Mouse (Mus musculus): Measurements from ENCODE around the gene Oxa1l.
"Not testable (repeated sequence)": the region's sequence is repeated elsewhere in the genome, so short reads cannot be mapped to it uniquely, and the experiment has no call there.

Gene Oxa1l

DNA sequence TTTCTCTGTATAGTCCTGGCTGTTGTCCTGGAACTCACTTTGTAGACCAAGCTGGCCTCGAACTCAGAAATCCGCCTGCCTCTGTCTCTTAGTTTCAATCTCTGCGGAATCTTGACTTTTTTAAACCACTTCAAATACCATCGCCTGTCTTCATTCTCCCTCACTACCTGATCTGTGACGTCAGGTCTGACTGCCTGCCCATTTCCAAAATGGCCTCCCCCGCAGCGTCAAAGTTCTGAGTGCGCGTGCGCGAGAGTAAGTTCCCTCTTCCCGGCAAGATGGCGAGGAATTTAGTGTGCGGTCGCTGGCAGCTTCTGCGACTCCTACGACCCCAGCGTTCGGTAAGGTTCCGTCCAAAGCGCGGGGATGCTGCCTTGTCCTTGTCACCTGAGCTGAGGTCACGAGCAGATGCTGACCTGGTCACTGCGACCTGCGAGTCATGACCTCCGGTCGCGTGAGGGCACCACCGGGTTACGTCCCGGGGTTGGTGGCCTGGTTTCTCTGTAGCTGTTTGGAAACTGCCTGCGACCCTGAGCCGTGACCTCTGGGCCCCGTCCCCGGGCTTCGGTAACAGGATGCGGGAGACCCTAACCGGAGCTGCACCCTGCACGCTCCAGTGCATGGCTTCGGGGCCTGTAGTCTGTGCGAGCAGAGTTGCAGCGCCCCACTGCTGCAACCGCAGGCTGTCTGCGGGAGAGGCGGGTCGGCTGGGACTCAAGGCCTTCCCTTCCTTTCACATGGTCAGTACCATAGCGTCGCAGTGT lies at the start of gene Oxa1l:
TSS of gene Oxa1l (plus strand) at position 258 of the 764 bp plus-strand sequence.
- peak; percentile 97 for DNase-seq (ENCODE audit: low read depth, low spot score)

DNA sequence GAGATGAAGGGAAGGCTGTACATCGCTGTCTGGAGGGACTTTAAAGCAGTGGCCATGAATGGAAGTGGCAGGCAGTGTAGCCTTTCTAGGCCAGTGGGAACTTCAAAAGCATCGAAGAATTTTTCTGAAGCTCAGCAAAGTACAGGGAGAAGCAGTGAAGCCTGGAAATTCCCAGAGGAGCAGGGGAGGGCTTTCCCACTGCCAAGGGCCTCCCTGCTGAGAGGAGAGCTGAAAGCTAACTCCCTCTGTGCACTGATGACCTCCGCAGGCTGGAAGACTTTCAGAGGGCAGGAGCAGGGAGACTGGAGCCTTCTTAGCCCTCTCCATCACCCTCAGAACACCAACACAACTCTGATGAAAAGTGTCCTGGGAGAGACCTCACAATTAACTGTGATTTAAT lies 48.9 kb upstream of the Oxa1l start:
- no peak for DNase-seq (ENCODE audit: low read depth, low spot score)

DNA sequence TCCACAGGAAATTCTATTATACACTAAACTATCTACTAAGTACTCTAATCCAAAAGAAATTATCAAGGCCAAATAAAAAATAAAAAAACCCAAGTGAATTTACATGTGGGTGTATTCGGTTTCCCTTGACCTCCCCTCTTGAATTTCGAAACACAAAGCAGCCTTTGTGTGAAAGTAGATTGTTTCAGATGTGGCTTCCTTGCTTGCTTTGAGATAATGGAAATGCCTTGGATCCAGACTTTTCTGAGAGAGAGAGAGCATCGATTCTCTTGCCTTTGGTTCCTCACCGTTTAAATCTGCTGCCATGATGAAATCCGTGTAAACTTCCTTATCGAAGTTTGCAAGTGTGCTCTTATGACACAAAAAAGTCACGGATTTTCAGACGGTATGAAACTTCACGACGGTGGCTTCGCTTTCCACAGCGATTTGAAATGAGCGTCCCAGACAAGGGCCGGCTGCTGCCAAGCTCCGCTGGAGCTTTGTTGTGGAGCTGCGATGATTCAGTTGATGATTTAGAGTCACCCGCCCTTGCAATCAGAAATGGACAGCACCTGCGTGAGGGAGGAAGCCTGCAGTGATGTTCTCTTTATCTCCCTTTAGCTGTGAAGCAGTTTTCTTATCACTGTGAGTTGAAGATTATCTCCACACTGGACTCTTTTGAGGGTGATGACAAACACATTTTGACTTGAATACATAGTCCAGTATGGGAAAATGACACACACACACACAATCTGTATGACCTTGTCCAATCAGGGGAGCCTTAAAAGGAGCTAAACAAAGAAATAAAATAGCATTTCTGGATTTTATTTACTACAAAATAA lies 38.9 kb upstream of the Oxa1l start:
- DNase-seq (ENCODE audit: low read depth, low spot score) = peak; percentile 60

DNA sequence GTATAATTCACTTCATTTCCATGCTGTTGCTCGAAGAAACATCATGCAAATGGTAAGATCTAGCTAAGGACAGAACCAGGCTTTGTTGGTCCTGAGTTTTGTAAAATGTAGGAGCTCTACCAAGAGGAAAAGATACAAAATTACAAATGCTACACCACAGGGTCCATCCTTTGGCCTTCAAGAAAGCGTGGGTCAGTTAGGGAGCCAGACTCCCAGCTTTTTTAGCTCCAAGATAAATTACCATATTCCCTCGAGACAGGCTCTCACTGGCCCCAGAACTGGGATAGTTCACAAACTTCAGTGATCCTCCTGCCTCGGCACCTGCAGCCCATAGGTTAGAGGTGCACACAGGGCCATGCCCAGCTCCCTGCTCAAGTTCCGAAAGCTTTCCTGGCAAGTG lies 36.1 kb upstream of the Oxa1l start:
- no peak for DNase-seq (ENCODE audit: low read depth, low spot score)

DNA sequence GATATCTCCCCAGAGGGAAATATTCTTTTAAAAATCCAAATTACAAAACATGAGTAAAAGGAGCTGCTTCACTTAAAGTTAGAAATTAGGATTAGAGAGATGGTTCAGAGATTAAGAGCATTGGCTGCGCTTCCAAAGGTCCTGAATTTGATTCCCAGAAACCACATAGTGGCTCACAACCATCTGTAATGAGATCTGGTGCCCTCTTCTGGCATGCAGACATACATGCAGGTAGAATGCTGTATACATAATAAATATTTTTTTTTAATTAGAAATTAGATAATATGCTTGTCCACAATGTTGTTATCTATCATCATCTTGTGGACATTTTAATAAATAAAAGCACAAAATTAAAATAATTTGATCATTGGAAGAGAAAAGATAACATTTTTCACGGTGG lies 32.1 kb upstream of the Oxa1l start:
- no peak for DNase-seq (ENCODE audit: low read depth, low spot score)

DNA sequence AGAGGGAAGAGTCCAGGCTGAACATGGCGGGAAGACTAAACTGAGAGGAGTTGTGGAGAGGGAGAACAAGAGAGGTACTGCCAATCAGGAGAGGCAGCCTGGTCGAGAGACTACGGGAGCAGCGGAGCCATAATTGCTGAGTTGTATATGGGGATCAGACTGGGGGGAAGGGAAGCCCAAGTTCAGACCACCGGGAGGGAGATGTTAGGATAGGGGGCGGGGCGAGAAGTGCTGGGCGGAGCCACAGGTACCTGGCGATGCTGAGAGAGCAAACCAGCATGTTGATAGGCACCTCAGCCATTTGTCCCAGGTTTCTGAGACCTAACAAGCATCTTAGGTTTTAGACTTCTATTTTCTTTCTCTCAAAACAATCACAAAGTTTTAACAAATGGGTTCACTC lies 31.4 kb upstream of the Oxa1l start:
- peak; percentile 74 for DNase-seq (ENCODE audit: low read depth, low spot score)

DNA sequence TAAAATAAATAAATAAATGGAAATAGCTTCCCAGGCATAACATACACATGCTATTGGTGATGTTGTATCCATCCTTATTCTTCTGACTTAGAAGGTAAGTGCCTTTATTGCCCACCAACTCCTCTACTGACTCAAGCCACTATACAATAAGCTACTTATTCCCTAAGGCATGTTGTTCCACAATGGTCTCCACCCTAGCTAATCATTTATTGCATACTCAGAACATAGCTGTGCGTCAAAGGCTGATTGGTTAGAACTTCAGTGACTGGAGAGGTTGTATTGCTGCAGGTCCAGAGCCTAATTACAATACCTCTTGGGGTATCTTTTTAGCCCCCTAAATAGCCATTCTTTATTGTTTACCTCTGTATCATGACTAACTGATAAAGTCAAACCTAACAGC lies 29.5 kb upstream of the Oxa1l start:
- no peak for DNase-seq (ENCODE audit: low read depth, low spot score)

DNA sequence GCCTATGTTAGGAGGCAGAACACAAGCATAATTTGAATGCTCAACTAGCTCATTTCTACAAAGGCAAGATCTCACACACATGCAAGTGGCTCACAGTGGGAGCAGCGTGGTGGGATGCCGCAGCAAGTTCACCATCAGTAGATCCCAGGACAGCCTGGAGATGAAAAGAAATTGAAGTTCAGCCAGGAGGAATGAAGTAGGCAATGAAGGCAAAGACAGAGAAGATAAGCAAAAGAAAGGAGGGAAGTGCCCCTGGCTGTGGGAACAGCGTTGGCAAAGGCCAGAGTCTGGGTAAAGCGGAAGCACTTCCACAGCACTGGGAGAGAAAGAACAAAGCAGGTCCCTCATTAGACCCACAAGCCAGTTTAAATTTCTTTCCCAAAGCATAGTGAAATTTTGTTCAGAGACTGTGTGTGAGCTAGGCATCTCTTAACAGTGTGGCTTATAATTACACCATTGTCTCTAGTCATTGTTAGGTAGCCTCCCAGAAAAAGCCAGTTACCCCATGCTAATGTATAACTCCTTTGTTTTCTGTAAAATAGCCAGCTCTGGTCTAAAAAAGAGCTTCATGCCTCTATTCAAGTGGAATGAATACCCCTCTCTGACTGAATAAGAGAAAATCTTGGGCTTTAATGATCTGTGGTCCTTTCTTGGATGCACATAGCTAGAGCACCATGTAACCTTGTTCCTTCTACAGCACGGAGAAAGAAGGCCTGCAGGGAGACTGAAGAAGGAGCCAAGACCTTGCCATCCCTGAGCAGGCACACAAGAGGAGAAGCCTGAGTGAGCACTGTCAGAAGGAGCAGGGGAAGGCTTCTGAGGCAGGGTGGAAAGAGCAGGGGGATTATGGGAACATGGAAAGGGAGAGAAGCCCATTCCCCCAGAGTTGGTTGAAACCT lies 28.2 kb upstream of the Oxa1l start:
- DNase-seq (ENCODE audit: low read depth, low spot score) = no peak

DNA sequence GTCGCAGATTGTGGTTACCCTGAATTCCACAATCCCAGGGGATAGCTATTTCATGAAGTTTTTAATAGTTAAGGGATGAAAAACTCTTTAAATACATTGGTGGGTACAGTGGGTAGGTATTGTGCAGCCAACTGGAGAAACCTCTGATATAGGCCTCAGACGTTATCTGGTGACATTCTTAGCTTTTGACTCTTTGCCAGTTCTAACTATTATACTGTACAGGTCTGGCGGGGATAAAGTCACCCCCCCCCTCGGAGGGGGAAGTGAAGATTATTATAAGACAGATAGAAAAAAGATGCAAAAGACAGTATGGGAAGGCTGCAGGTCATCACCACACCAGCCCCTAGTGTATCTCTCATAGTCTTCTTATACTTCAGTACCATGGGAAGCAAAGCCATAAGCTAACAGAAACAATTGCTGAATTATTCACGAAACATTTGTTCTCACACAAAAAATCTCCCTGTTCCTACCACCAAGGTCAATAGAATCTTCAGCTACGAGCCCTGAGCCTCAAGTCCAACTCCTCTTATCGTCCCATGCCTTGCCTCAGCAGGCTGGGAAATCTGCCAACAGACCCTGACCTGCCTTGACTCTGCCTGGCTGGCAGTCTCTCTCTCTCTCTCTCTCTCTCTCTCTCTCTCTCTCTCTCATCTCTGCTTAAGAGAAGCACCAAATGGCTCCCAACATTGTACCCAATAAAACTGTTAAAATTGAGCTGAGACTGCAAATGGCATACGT lies 27.0 kb upstream of the Oxa1l start:
- no peak for DNase-seq (ENCODE audit: low read depth, low spot score)

DNA sequence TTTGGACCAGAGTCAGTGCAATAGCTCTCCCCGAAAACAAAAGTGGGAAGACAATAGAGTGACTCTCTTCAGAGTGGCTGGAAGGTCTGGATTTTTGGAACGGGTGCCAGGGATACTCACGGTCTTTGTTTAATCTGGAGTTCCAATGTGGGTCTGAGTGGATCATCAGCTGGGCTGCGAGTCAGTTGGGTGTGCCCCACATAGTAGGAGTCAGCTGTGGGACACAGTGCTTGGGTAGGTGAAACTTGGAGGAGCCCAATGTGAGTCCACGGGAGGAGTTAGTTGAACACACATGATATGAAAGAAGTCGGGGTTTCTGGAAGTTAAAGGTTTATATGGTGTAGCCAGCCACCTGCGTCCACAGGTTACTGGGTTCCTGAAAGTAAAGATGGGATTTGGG lies 19.8 kb upstream of the Oxa1l start:
- no peak for DNase-seq (ENCODE audit: low read depth, low spot score)

DNA sequence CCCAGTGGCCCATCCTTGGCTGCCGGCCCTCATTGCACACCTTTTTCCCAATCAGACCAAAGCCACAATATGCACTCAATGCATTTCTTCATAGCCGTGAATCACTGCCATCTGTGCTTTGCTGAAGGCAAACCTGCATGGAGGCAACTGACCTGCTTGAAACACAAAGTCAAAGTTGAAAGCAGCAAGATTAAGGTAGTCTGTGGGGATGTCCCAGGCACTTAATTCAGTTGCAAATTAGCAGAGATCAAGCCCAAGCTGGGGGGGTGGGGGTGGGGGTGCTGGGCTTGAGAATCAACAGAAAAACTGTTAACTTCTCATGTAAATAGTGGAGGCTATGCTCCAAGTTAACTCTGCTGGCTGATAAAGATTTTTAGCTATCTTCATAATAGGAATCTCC lies 18.8 kb upstream of the Oxa1l start:
- DNase-seq (ENCODE audit: low read depth, low spot score) = peak; percentile 64

DNA sequence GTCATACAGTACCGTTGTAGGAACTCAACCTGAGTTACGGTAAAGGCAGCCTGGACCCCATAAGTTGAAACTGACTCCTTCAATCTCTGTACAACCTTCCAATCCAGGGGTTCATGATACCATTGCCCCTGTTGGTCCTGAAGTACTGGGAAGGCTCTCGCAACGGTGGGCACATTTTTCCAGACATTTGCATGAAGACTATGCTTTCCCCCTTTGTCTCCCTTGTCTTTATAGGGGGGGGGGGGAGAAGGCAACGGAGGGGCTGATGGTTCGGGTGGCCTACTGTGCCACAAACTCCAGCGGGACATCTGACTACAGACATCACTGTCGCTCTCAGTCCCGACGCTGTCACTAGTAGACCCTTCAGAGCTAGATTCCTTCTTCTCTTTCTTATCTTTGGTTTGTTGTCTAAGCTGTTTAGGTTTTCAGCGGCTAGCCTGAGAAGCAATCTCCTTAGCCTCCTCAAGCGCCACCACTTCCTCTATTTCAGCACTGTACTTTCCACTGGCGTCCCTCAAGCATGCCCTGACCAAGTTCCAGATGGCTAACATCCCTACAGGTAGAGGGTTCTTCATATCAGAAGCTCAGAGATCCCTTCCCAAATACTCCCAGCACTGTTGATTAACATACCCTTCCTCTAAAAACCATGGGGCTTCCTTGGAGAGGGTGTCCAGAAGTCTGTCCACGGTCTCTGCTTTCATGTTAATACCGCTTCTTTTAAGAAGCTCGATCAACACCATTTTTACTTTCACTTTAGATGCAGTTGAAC lies 9.7 kb upstream of the Oxa1l start:
- not testable (repeated sequence) for DNase-seq (ENCODE audit: low read depth, low spot score)

DNA sequence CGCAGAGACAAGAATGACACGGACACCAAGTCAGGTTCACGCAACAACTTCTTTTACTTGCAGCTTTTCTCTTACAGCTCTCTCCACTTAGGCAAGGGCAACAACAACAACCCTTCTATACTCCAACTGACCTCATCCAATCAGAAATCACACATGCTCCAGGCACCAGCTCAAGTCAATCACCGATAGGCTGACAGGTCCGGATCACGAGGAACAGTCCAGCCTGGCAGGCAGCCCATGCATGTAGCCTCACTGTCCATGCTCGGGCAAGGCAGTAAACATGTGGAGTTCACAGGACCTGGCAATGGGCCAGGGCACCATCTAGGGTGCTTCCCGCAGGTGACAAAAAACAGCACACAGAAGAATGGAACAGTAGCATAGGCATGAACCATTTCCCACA lies 8.3 kb upstream of the Oxa1l start:
- no peak for DNase-seq (ENCODE audit: low read depth, low spot score)

DNA sequence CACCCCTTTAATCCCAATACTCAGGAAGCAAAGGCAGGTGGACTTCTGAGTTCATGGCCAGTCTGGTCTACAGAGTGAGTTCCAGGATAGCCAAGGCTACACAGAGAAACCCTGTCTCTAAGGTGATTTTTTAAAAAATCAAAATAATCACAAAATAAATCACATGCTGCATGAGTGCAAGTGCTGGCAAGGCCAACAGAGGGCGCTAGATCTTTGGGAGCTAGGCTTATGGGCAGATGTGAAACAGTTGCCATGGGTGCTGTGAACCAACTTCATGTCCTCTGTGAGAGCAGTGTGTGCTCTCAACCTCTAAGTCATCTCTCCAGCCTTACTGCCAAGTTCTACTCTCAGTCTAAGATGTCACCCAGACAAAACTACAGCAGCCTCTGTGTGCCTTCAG lies 6.2 kb upstream of the Oxa1l start:
- no peak for DNase-seq (ENCODE audit: low read depth, low spot score)

DNA sequence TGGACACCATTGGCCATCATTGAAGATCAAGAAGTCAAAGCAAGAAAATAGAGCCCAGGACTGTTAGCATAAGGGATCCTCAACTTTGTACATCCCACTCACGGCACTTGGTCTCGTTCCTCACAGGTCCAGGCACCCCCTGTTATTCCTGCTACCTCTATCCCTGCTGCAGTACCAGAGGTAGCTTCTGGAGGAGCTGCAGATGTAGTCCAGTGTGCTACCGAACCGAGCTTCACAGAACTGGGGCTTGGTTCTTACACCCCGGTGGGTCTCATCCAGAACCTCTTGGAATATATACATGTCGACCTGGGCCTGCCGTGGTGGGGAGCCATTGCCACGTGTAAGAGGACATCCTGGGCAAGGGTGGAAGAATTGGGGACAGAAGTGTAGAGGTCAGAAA lies 2.5 kb downstream of the Oxa1l start:
- no peak for DNase-seq (ENCODE audit: low read depth, low spot score)

DNA sequence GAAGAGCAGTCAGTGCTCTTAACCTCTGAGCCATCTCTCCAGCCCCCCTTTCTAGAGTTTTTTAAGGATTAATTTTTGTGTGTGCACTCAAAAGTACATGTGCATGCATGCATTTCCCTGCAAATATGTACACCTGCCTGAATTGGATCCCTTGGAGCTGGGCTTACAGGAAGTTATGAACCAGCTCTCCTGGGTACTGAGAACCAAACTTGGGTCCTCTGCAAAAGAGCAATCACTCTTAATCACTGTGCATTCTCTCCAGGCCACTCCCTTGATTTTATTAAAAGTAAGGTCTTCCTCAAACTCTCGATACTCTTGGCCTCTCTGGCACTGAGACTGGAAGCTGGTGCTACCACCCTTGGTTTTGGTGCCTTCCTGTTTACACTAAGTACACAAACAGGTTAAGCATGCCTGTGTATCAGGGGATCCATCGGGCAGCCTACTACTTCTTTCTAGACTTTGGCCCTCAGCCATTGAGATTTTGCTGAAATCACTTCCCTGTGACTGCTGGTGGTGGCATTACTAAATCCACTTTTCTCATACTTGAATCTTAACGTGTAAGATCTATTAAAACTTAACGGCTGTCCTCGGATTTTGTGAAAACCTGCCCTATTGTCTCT lies 4.5 kb downstream of the Oxa1l start:
- no peak for DNase-seq (ENCODE audit: low read depth, low spot score)

DNA sequence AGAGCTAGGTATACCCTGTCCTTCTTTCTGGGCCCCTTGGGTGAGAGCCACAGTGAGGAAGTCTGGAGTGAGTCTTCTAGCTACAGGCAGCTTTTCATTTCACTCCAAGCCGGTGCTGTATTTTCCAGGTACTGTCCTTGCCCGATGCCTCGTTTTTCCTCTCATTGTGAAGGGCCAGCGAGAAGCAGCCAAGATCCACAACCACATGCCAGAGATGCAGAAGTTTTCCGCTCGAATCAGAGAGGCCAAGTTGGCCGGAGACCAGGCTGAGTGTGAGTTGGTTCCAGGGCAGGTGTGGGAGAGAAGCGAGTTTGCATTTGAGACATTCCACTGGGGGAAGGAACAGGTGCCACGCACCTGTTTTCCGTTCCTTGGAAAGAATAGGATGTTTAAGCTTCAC lies 5.9 kb downstream of the Oxa1l start:
- DNase-seq (ENCODE audit: low read depth, low spot score) = no peak

DNA sequence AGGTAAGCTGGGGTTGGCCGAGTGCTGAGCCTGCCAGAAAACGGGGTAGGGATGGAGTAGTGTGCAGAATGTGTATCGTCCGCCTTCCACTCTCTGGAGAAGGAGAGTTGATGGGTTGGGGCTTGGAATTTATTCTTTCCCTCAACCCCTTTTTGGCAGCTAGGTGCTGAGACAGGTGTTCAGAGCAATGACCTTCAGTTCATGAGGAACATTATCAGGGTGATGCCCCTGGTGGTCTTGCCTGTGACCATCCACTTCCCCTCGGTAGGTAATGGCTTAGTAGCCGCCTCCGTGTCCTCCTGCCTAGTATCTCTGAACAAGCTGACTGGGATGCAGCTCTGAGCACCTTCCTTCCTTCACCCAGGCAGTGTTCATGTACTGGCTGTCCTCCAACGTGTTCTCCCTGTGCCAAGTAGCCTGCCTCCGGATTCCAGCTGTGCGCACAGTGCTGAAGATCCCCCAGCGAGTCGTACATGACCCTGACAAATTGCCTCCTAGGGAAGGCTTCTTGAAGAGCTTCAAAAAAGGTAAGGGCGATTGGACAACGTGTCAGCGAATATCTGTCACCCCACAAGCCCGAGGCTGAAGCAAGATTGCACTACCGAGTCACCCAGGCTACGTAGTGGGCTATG lies 6.9 kb downstream of the Oxa1l start:
- no peak for DNase-seq (ENCODE audit: low read depth, low spot score)

DNA sequence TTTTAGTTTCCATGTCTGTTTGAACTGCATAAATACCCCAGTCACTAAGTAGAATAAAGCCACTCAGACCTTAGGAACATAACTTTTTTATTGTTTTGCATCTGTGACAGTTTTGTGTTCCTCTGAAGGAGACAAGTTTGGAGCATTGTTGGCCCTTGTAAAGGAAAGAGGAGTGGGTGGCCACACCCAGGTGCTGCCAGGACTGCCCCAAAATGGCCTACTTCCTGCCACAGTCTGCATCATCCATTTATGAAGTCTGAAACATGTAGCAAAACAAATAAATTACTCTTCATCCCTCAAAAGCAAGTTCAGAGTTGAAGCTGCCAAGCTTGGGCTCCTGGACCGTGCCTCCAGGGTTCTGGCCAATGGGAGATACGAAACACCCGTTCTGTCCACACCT lies 8.7 kb downstream of the Oxa1l start:
- DNase-seq (ENCODE audit: low read depth, low spot score) = no peak

DNA sequence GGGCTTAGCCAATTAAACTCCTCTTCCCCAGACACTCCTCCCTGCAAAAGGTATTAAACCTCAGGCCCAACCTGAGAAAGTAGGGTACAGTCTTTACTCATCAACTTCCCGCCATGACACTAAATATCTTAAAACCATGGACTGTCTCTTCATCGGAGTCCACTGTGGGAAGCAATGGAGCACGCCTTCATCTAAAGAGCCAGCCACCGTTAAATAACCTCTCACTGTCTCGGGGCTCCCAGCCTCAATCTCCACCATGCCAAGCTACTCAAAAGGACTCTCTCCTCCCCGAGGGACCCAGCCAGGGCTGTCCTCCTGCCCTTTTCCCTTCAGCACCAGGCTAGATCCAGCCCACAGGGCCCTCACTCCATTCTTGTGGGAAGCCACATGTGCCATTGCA lies 10.0 kb downstream of the Oxa1l start:
- DNase-seq (ENCODE audit: low read depth, low spot score) = no peak
